Mouse (Mus musculus) intestine, embryonic 16.5 days (tissue): ENCODE results near the gene Mctp1. TPM values are rescaled to one million over a fixed set of nuclear protein-coding genes. Genes with fewer than 3 reads are reported as not detected.

ENCODE experiments used
- ATAC-seq: fragments of 200-750 bp; cut with Nextera tagmentation; 2 replicates; pipeline ENCODE4 v1.8.0; 2017; ENCODE audit warnings: moderate TSS enrichment, moderate library complexity
- H3K27ac ChIP-seq: fragments of 300-500 bp; sonication (generic); 2 replicates; pipeline ENCODE4 v1.5.1; 2014; ENCODE audit warnings: mild to moderate bottlenecking, low read length
- H3K27me3 ChIP-seq: fragments of 300-500 bp; sonication (generic); replicated peaks from 2 replicates; pipeline ENCODE4 v1.6.1; 2014; ENCODE audit warnings: low read length, control low read depth, mixed read lengths; ENCODE audit not compliant: control insufficient read depth, insufficient read depth
- H3K36me3 ChIP-seq: fragments of 300-500 bp; sonication (generic); 2 replicates; pipeline ENCODE4 v1.6.1; 2014; ENCODE audit warnings: low read length, control low read depth; ENCODE audit not compliant: control insufficient read depth, insufficient read depth
- H3K4me1 ChIP-seq: fragments of 300-500 bp; sonication (generic); 2 replicates; pipeline ENCODE4 v1.6.1; 2014; ENCODE audit warnings: low read length, control low read depth, mixed read lengths; ENCODE audit not compliant: control insufficient read depth, insufficient read depth
- H3K4me2 ChIP-seq: fragments of 300-500 bp; sonication (generic); 2 replicates; pipeline ENCODE4 v1.6.1; 2014; ENCODE audit warnings: low read depth, low read length, control low read depth
- H3K4me3 ChIP-seq: fragments of 300-500 bp; sonication (generic); 2 replicates; pipeline ENCODE4 v1.5.1; 2014; ENCODE audit warnings: mild to moderate bottlenecking, low read length
- H3K9ac ChIP-seq: fragments of 300-500 bp; sonication (generic); 2 replicates; pipeline ENCODE4 v1.6.1; 2014; ENCODE audit warnings: low read depth, low read length
- H3K9me3 ChIP-seq: fragments of 300-500 bp; sonication (generic); 2 replicates; pipeline ENCODE4 v1.6.1; 2016; ENCODE audit warnings: low read length, control low read depth; ENCODE audit not compliant: control insufficient read depth
- WGBS: fragments of 180-500 bp; shearing (Covaris S2); extraction: QIAGEN DNeasy Blood & Tissue Kit; methylation state at CpG from one replicate; pipeline ENCODE4 v1.1.7; 2014; 5-methylcytosine and 5-hydroxymethylcytosine counted together
- polyA plus RNA-seq: library from polyadenylated mRNA; unstranded; fragments of >200 nt; fragmentation: Nextera tagmentation; extraction: Ambion mirVana; gene quantifications from 2 replicates; pipeline ENCODE4 v1.2.1, GENCODE M21; 2015

Mctp1 gene
- polyA plus RNA-seq, 1 experiment from 2014 or later, result 0.33 TPM

GRCm38 (mm10) chr13:76823083-76823482 lies 438.7 kb downstream of the Mctp1 start:
- H3K27ac ChIP-seq, result no peak overlapping the region
- H3K4me2 ChIP-seq, result no peak overlapping the region
- H3K4me1 ChIP-seq, result no peaks in the 10 kb centered on the region
- no peak overlapping the region for H3K9ac ChIP-seq
- H3K9me3 ChIP-seq, result no peaks in the 10 kb centered on the region
- WGBS, result 57% methylated on average over 3 of the region's 3 CpGs
- no peaks in the 10 kb centered on the region for H3K36me3 ChIP-seq
- H3K27me3 ChIP-seq, result no peaks in the 10 kb centered on the region
- no peak overlapping the region for H3K4me3 ChIP-seq
- no peak for ATAC-seq

DNA sequence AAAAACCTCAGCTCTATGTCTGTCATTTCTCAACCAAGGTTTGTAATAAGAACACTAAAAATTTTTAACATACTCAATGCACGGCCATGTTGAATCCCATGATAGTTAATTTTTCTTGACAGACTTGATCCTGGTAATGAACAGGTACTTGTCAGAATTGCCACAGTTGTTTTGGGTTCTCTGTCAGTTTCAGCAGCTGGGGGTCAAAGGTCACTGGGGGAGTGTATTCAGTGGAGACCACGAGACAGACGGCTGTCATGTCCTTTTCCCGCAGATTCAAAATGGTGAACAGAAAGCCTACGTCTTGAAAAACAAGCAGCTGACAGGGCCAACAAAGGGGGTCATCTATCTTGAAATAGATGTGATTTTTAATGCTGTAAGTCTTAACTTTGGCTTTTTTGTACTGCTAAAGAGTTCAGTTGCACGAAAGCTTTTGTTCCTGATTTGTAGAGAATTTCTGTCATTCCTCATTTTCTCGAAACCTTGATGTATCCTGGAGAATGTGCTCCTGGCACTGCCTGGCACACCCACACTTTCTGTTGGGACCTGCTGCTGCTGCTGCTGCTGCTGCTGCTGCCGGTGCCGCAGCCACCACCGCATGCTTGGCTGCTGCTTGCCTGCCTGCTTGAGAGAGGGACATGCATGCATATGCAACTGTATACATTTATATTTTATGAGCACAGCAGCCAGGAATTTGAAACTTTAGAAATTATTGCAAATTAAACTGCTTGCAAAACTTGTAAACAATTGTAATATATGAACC lies 440.8 kb downstream of the Mctp1 start:
- H3K27ac ChIP-seq, result no peak overlapping the region
- no peaks in the 10 kb centered on the region for H3K27me3 ChIP-seq
- no peak for ATAC-seq
- H3K9me3 ChIP-seq, result no peaks in the 10 kb centered on the region
- H3K36me3 ChIP-seq, result no peaks in the 10 kb centered on the region
- H3K9ac ChIP-seq, result no peak overlapping the region
- WGBS, result 52% methylated on average over 10 of the region's 10 CpGs
- no peak overlapping the region for H3K4me2 ChIP-seq
- no peaks in the 10 kb centered on the region for H3K4me1 ChIP-seq
- H3K4me3 ChIP-seq, result no peak overlapping the region

GRCm38 (mm10) chr13:76827738-76828137 lies 443.4 kb downstream of the Mctp1 start:
- no peaks in the 10 kb centered on the region for H3K9me3 ChIP-seq
- no peak overlapping the region for H3K4me2 ChIP-seq
- H3K27ac ChIP-seq, result no peak overlapping the region
- H3K4me3 ChIP-seq, result no peak overlapping the region
- ATAC-seq, result no peak
- H3K27me3 ChIP-seq, result no peaks in the 10 kb centered on the region
- no peak overlapping the region for H3K9ac ChIP-seq
- no peaks in the 10 kb centered on the region for H3K36me3 ChIP-seq
- WGBS, result 82% methylated on average over 3 of the region's 3 CpGs
- no peaks in the 10 kb centered on the region for H3K4me1 ChIP-seq

DNA sequence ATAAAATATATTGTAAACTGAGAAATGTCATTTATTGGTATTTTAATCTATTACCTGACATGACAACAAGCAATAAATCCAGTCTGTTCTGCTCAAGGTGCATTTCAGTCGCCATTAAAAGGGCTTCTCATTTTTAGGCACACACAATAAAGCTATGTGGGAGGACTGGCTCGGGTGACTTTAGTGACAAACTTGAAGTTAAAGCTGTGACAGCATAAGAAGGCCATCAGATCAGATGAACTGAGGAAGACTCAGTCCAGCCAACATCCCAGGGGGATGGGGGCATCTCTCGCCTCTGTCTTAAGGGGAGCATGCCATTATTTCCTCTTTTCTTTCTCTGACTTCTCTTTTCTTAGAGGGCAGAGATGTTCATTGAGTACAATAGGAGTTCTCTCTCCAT lies 453.7 kb downstream of the Mctp1 start:
- no peak overlapping the region for H3K4me3 ChIP-seq
- no peak for ATAC-seq
- 73% methylated on average over 3 of the region's 3 CpGs for WGBS

DNA sequence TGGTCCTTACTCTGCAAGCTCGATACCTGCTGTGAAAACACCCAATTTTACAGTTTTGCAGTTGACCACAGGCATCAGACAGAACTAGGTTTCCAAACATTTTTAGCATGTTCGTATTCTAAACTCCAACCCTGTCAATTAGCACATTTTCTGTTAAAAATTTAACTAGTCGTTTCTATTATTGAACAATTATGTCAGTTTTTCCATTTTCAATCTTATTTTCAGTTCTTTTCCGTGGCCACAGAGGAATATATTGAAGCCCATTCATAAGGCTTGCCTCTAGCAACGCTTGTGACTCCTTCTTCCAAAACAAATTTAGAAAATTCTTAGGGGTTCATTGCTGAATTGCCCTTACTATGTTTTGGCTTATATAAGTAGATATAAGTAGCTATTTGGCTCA lies 456.4 kb downstream of the Mctp1 start:
- H3K4me1 ChIP-seq, result no peaks in the 10 kb centered on the region
- no peak overlapping the region for H3K4me3 ChIP-seq
- H3K9ac ChIP-seq, result no peak overlapping the region
- H3K27me3 ChIP-seq, result no peaks in the 10 kb centered on the region
- 79% methylated on average over 5 of the region's 5 CpGs for WGBS
- no peaks in the 10 kb centered on the region for H3K9me3 ChIP-seq
- no peak overlapping the region for H3K4me2 ChIP-seq
- H3K36me3 ChIP-seq, result no peaks in the 10 kb centered on the region
- no peak for ATAC-seq
- no peak overlapping the region for H3K27ac ChIP-seq

More for the DNA sequence above, 453.7 kb downstream of the Mctp1 start:
- Histone ChIP-seq H3K4me1 (no peaks in the 10 kb centered on the region), H3K36me3 (no peaks in the 10 kb centered on the region), H3K9ac (no peak overlapping the region), H3K27ac (no peak overlapping the region), H3K9me3 (no peaks in the 10 kb centered on the region), H3K4me2 (no peak overlapping the region), H3K27me3 (no peaks in the 10 kb centered on the region)

- Histone ChIP-seq H3K9ac (no peak overlapping the region), H3K4me3 (no peak overlapping the region), H3K4me2 (no peak overlapping the region), H3K27ac (no peak overlapping the region), H3K36me3 (no peaks in the 10 kb centered on the region), H3K4me1 (no peaks in the 10 kb centered on the region), H3K27me3 (no peaks in the 10 kb centered on the region), H3K9me3 (no peaks in the 10 kb centered on the region)
- ATAC-seq, result no peak
- 50% methylated on average over 8 of the region's 8 CpGs for WGBS
Measured at GRCm38 (mm10) chr13:76844629-76845255, 460.4 kb downstream of the Mctp1 start.

DNA sequence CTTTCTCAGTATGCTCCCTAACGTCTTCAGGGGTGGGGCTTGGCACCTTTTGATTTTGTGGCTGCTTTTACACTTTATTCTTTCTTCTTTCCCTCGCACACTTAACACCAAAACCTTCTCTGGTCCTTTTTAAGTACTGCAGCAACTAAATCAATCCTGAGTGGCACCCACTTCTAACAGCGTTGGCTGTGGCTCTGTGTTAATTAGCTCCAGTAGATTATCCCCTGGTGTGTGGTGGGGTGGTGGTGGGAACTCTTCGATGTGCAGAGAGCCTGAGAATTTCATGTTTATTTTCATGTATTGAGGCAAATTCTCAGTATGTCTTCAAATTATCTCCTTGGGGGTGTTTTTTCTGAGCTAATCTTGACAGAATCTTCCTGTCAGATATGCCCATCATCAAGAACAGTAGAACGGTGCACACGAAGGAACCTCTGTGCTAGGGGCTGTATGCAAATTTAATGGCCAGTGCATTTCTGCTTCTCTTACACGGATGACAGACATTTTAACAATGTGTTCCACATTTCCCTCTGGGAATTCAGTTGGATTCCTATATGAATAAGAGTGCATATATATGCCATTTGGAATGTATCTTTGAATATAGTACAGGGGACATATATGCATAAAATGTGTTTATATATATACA lies 466.2 kb downstream of the Mctp1 start:
- ATAC-seq, result no peak
- no peak overlapping the region for H3K9ac ChIP-seq
- no peaks in the 10 kb centered on the region for H3K9me3 ChIP-seq
- WGBS, result 55% methylated on average over 7 of the region's 7 CpGs
- no peak overlapping the region for H3K27ac ChIP-seq
- H3K4me1 ChIP-seq, result no peaks in the 10 kb centered on the region
- H3K4me2 ChIP-seq, result no peak overlapping the region
- no peak overlapping the region for H3K4me3 ChIP-seq
- no peaks in the 10 kb centered on the region for H3K36me3 ChIP-seq
- H3K27me3 ChIP-seq, result no peaks in the 10 kb centered on the region

- Histone ChIP-seq H3K27ac (no peak overlapping the region), H3K4me1 (no peaks in the 10 kb centered on the region), H3K4me3 (no peak overlapping the region), H3K9me3 (no peaks in the 10 kb centered on the region), H3K4me2 (no peak overlapping the region), H3K9ac (no peak overlapping the region), H3K36me3 (no peaks in the 10 kb centered on the region), H3K27me3 (no peaks in the 10 kb centered on the region)
- 63% methylated on average over 1 of the region's 1 CpGs for WGBS
- no peak for ATAC-seq
Measured at GRCm38 (mm10) chr13:76854306-76854705, 470.0 kb downstream of the Mctp1 start.

GRCm38 (mm10) chr13:76855021-76855420 lies 470.7 kb downstream of the Mctp1 start:
- no peak for ATAC-seq
- 81% methylated on average over 3 of the region's 3 CpGs for WGBS
- H3K4me3 ChIP-seq, result no peak overlapping the region

More at GRCm38 (mm10) chr13:76855021-76855420, 470.7 kb downstream of the Mctp1 start:
- Histone ChIP-seq H3K4me1 (no peaks in the 10 kb centered on the region), H3K27me3 (no peaks in the 10 kb centered on the region), H3K9ac (no peak overlapping the region), H3K9me3 (no peaks in the 10 kb centered on the region), H3K4me2 (no peak overlapping the region), H3K27ac (no peak overlapping the region), H3K36me3 (no peaks in the 10 kb centered on the region)
